8 mouse cellular contexts compared by ENCODE assay signal in the genomic region with DNA sequence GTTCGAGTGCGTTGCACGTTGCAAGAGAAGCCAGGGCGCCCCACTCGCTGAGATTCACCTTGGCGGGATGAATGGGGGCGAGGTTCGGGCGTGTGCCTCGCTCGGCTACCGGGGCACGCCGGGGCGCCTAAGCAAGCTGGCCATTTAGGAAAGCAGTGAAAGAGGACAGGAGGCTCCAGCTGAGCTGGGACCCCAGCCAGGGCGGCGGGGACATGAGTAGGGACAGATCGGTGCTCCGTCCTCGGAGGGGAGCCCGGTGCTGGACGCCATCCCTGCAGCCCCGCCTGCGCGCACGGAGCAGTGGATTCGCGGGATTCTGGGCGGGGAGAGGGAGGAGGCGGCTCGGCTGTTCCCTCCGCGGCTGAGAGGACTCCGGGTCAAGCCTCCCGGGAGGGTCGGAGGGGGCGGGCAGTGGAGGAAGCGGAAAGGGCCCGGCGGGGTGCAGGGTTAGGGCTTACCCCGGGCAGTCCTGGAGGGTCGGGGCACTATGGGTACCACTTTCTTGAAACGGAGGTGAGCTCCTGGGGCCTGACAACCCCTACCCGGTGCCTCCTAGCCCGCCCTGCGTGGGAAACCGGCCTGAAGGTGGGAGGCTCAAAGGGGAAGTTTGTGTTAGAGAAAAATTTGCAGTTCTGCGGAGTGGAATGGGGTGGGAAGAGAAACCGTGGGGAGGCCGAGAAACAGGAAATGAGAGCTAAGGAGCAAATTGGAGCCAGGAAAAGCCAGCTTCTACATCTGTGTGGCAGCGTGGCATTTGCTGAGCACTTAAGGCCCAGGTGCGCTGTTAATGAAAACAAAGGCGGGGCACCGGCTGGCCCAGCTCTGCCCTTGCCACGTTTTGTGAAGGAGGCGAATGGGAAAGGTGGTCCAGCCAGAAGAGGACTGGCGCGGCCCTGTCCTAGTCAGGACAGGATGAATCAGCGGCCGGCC. TPM values are rescaled to one million over a fixed set of nuclear protein-coding genes. Genes with fewer than 3 reads are reported as not detected.
DNase-seq lines count a peak whose midpoint lies in the region; ATAC-seq and TF ChIP-seq lines count a peak whose summit lies in the region.

No protein-coding gene starts in this region.

- ATAC-seq in forebrain, postnatal 0 days = peak; percentile 36
- peak; percentile 56 for ATAC-seq in lung, embryonic 15.5 days (ENCODE audit: borderline replicate concordance, extremely low read depth, low FRiP score, low TSS enrichment)

- H3K9ac ChIP-seq in forebrain, postnatal 0 days = peak overlapping the region; percentile 91
- H3K9ac ChIP-seq in lung, embryonic 15.5 days = peak overlapping the region; percentile 61

- peak; percentile 65 for DNase-seq in ES-CJ7 (ENCODE audit: low read depth, low spot score)
- DNase-seq in cerebellum, adult 11-12 months = peak; percentile 87
- peak; percentile 76 for DNase-seq in forebrain, postnatal 0 days
- DNase-seq in heart, postnatal 25 days (ENCODE audit: low spot score) = peak; percentile 75
- DNase-seq in layer of hippocampus, adult 2 months (ENCODE audit: low spot score in 2 of 2) = peak; percentile 47 to 67
- peak; percentile 73 for DNase-seq in retina, embryonic 14.5 days (ENCODE audit: low spot score)
- DNase-seq in urinary bladder, postnatal 10 days (ENCODE audit: low spot score) = peak; percentile 14

- H3K36me3 ChIP-seq in forebrain, postnatal 0 days (ENCODE audit: insufficient read depth) = no peaks in the 10 kb centered on the region
- no peaks in the 10 kb centered on the region for H3K36me3 ChIP-seq in lung, embryonic 15.5 days

- peak overlapping the region; percentile 98 for H3K4me2 ChIP-seq in forebrain, postnatal 0 days (ENCODE audit: low read depth)
- H3K4me2 ChIP-seq in lung, embryonic 15.5 days = peak overlapping the region; percentile 97

- TF ChIP-seq CTCF in forebrain, postnatal 0 days (IDR thresholded peaks at IDR 0.05; ENCODE audit: low read depth) = no peak
- no peak for TF ChIP-seq CTCF in layer of hippocampus, adult 2 months (conservative IDR thresholded peaks at IDR 0.05)

- H3K4me1 ChIP-seq in forebrain, postnatal 0 days (ENCODE audit: insufficient read depth) = no peaks in the 10 kb centered on the region
- H3K4me1 ChIP-seq in lung, embryonic 15.5 days = peaks cover 24% of the 10 kb centered on the region

- intact Hi-C loops in heart, postnatal 25 days (cut with DNase I) = loop anchor here (2.0 to 10.0 kb wide), 7 partner anchors 107 to 469 kb away; no protein-coding TSS in a partner anchor

- WGBS in forebrain, postnatal 0 days = 2% methylated on average over 58 of the region's 60 CpGs
- 1% methylated on average over 60 of the region's 60 CpGs for WGBS in lung, embryonic 15.5 days

- H3K27ac ChIP-seq in forebrain, postnatal 0 days (ENCODE audit: low read depth, low read length) = peak overlapping the region; percentile 95
- peak overlapping the region; percentile 95 for H3K27ac ChIP-seq in layer of hippocampus, adult 2 months
- H3K27ac ChIP-seq in lung, embryonic 15.5 days = peak overlapping the region; percentile 97

- no peaks in the 10 kb centered on the region for H3K9me3 ChIP-seq in forebrain, postnatal 0 days (ENCODE audit: low read length)
- H3K9me3 ChIP-seq in lung, embryonic 15.5 days = no peaks in the 10 kb centered on the region

- H3K4me3 ChIP-seq in forebrain, postnatal 0 days (ENCODE audit: low read depth, low read length) = peak overlapping the region; percentile 65
- H3K4me3 ChIP-seq in layer of hippocampus, adult 2 months = peak overlapping the region; percentile 61
- H3K4me3 ChIP-seq in lung, embryonic 15.5 days = peak overlapping the region; percentile 73

- H3K27me3 ChIP-seq in forebrain, postnatal 0 days (ENCODE audit: insufficient read depth, low read length) = no peaks in the 10 kb centered on the region
- H3K27me3 ChIP-seq in lung, embryonic 15.5 days = no peaks in the 10 kb centered on the region

RNA-seq across cellular contexts. Expression of gene Klf12, which starts 1.4 kb away (rescaled TPM):
- 30.3 and 47.9 TPM in 2 replicates for total RNA-seq in forebrain, postnatal 0 days (2014; rRNA removed)
- polyA plus RNA-seq in forebrain, postnatal 0 days (2015; fragmentation: Nextera tagmentation; extraction: Ambion mirVana) = 9.9 and 24.4 TPM in 2 replicates
- 10 to 100 TPM; 16.2 to 18.6 TPM for total RNA-seq in heart, postnatal 25 days (2021)
- 10 to 100 TPM; 39.2 to 40.1 TPM for total RNA-seq in layer of hippocampus, adult 2 months (2021)
- polyA plus RNA-seq in lung, embryonic 15.5 days (2015; fragmentation: Nextera tagmentation; extraction: Ambion mirVana) = 10.4 and 11.6 TPM in 2 replicates

Comparison
In these comparisons a context has a peak if more than half of its experiments do, and no peak if none do; other contexts are left out.
1. Peak in every context shown above with its lines: DNase-seq, ATAC-seq, H3K4me3 ChIP-seq and H3K27ac ChIP-seq.
2. DNase-seq: peak in every context shown above with its lines; median percentile 87 in cerebellum, adult 11-12 months; 76 in forebrain, postnatal 0 days; 75 in heart, postnatal 25 days; 73 in retina, embryonic 14.5 days; 65 in ES-CJ7; 57 in layer of hippocampus, adult 2 months; 14 in urinary bladder, postnatal 10 days.